Mouse (Mus musculus) lung, postnatal 36 days (tissue): ENCODE data around the gene Plagl2.
A peak's percentile ranks its signal among the peaks of the same experiment; 100 is the strongest.

Experiments
- DNase-seq: peaks from one replicate; pipeline ENCODE4 v3.0.0; 2022; ENCODE audit warnings: mixed read lengths

Plagl2 gene

GRCm38 (mm10) chr2:153239021-153239859 lies 2.0 kb downstream of the Plagl2 start:
- DNase-seq: peak; percentile 65

- DNase-seq: peak; percentile 50
These were observed 2.8 kb downstream of the Plagl2 start for GRCm38 (mm10) chr2:153238406-153238805.

GRCm38 (mm10) chr2:153237891-153238290 lies 3.3 kb downstream of the Plagl2 start:
- no peak for DNase-seq

- DNase-seq: no peak
These were observed 4.0 kb downstream of the Plagl2 start for GRCm38 (mm10) chr2:153237193-153237592.

- DNase-seq: no peak
These were observed 12.7 kb downstream of the Plagl2 start for GRCm38 (mm10) chr2:153228523-153228922.

- no peak for DNase-seq
These were observed 13.3 kb downstream of the Plagl2 start for GRCm38 (mm10) chr2:153227959-153228358.

GRCm38 (mm10) chr2:153225595-153225953 lies 15.7 kb downstream of the Plagl2 start:
- DNase-seq: no peak

GRCm38 (mm10) chr2:153224946-153225594 lies 16.2 kb downstream of the Plagl2 start, which contains the start of gene Tspyl3:
Gene Tspyl3 (minus strand): TSS chr2:153225441.
- peak; percentile 46 for DNase-seq

GRCm38 (mm10) chr2:153222566-153222965 lies 18.7 kb downstream of the Plagl2 start:
- no peak for DNase-seq

GRCm38 (mm10) chr2:153222130-153222529 lies 19.1 kb downstream of the Plagl2 start:
- no peak for DNase-seq

- DNase-seq: no peak
These were observed 19.6 kb downstream of the Plagl2 start for GRCm38 (mm10) chr2:153221620-153222019.

- DNase-seq: no peak
These were observed 22.7 kb downstream of the Plagl2 start for GRCm38 (mm10) chr2:153218516-153218915.

- DNase-seq: no peak
These were observed 23.3 kb downstream of the Plagl2 start for GRCm38 (mm10) chr2:153217826-153218340.

GRCm38 (mm10) chr2:153215421-153215820 lies 25.8 kb downstream of the Plagl2 start:
- no peak for DNase-seq

- DNase-seq: peak; percentile 64
These were observed 26.4 kb downstream of the Plagl2 start for GRCm38 (mm10) chr2:153214771-153215259.

- DNase-seq: no peak
These were observed 27.9 kb downstream of the Plagl2 start for GRCm38 (mm10) chr2:153213351-153213750.

GRCm38 (mm10) chr2:153211451-153211850 lies 29.8 kb downstream of the Plagl2 start:
- no peak for DNase-seq

- DNase-seq: no peak
These were observed 31.9 kb downstream of the Plagl2 start for GRCm38 (mm10) chr2:153209286-153209685.

GRCm38 (mm10) chr2:153208149-153208548 lies 33.1 kb downstream of the Plagl2 start:
- no peak for DNase-seq

- DNase-seq: no peak
These were observed 38.5 kb downstream of the Plagl2 start for GRCm38 (mm10) chr2:153202766-153203165.

GRCm38 (mm10) chr2:153199114-153199513 lies 42.1 kb downstream of the Plagl2 start:
- DNase-seq: peak; percentile 20

GRCm38 (mm10) chr2:153198485-153198884 lies 42.7 kb downstream of the Plagl2 start:
- DNase-seq: peak; percentile 20

- DNase-seq: no peak
These were observed 47.0 kb downstream of the Plagl2 start for GRCm38 (mm10) chr2:153194255-153194654.

- DNase-seq: no peak
These were observed 50.0 kb downstream of the Plagl2 start for GRCm38 (mm10) chr2:153191242-153191641.
